Mouse (Mus musculus) neutrophil, adult 65 days (primary cell): ENCODE data around the gene Zfp607b. TPM values are rescaled to one million over a fixed set of nuclear protein-coding genes. Genes with fewer than 3 reads are reported as not detected.

Experiments
- total RNA-seq: library from RNA; stranded (reverse); gene quantifications from 2 replicates; pipeline ENCODE4 v1.2.4, GENCODE M21; 2023

The Zfp607b gene
- 0.09 and 0.20 TPM in 2 replicates for total RNA-seq

DNA sequence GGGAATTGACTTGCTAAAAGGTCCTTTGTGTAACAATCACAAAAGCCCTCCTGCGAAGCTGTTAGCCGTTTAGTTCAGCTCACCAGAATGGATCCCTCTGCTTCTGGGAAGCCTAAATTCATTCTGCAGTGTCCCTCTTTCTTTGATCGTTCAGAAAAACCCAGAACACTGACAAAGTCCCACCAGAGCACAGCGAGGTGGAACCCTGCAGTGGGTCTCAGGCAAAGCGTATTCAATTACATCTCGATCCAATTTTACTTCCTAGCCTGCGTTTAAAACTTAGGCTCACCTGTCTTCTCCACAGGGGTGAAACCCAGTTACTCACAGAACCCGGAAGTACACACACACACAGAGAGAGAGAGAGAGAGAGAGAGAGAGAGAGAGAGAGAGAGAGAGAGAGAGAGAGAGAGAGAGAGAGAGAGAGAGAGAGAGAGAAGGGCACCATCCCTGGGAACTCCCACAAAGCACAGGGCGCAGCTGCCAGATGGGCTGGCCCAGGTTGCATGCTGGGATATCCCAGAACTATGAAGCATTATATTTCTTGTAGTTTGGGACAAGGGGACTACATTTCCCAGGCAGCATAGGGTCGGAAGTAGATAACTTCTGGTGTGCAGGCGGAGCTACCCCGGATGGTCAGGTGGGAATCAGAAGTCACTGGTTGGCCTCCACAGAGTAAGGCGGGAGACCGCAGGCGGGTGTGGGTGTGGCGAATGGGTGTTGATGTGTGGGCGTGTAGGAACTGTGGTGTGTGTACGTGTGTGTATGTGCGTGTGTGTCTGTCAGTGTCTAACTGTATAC, at the start of gene Zfp607b:
Zfp607b (plus strand) TSS at position 526 of the 798 bp plus-strand sequence.

DNA sequence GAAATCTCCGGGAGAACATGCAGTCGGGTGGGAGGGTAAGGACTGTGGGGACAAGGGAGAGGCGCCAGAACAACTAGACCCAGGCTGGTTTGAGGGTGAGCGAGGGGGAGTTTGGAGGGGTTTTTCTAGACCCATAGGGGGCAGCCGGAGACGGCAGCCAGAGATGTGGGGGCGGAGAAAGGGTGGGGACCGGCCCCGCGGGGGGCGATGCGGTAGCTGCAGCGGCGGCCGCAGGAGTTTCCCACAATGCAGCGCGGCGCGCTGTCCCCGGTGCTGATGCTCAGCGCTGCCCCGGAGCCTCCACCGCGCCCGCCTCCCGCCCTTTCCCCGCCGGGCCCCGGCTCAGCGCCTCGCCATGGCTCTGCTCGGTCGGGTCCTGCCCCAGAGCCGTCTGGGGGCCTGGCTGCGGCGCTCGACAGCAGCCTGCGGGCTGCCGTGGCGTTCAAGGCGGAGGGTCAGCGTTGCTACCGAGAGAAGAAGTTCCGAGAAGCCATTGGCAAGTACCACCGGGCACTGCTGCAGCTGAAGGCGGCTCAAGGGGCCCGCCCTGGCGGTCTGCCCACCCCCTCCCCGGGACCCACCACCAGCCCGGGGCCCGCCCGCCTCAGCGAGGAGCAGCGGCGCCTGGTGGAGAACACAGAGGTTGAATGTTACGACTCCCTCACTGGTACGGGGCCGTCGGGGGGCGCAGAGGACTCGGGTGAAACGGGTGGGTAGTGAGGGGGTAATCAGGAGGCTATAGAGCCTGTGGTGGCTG, 35.3 kb upstream of the Zfp607b start, which contains the start of gene Ttc9b:
Ttc9b (plus strand) TSS at position 235 of the 757 bp plus-strand sequence.

DNA sequence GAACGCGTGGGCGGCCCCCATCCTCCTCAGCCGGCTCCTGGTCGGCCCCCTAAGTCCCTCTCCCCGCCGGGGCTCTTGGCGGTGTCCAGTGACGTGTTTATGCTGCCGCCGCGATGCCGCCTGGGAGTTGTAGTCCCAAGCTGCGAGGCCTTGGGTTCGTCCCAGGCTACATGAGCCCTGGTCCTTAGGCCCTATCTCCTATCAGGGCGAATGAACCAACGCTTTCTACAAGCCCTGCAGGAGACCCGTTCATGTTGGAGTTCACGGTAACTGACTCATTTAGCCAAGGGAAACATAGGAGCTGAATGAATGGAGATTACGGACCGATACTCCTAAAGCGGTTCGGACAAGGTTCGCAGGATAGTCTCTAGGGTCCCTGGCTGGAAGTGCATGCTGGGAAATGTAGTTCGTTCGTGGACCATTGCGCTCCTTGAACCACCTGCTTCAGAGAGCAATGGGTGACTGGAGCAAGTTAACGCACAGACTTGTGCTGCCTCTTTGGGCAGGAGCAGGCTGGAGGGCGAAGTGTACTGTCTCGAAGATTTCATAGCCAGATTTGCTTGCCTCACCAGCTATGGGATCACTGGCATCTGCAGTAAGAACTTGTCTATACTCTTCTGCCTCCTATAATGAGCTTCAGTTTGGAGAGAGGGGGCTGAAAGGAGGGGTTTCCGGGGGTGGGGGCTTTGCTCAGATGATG, 14.5 kb upstream of the Zfp607b start, which contains the start of gene Map3k10:
Map3k10 (minus strand) TSS at position 77 of the 700 bp plus-strand sequence.

DNA sequence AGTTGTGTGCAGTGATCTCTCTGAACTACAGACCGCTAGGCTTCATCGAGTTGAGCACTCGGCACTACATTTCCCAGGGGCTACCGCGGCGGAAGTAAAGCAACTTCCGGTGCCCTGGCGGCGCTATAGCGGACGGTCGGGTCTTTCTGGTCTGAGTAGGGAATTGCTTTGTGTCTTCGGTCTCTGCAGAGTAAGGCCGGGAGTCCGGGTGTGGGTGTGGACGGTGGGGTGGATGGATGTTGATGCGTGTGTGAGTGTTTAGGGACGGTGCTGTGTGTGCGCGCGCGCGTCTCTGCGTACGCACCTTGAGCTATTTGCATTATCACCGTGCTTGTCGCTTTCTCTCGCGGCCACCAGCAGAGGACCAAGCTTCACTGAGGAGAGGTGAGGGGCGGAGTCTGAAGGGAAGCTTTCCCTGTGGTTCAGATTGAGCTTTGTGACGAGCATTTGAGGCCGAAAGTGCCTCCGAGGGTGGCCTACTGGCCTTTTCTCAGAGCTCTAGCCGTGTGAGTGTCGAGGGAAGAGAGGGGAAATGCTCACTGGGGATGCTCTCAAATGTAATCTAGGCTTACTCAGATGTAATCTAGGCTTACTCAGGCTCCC, 42.2 kb downstream of the Zfp607b start, which contains the start of gene Zfp60:
Zfp60 (plus strand) TSS at position 109 of the 603 bp plus-strand sequence.

Other genes with a start within 250 kb of the Zfp607b start
- gene Sptbn4, start 241.7 kb upstream of the Zfp607b start, total RNA-seq = 0.09 TPM in 1 of 2 replicates, not detected in the other
- gene Blvrb, start 241.4 kb upstream of the Zfp607b start, total RNA-seq = 12.3 and 21.6 TPM in 2 replicates
- gene Sertad3, start 215.6 kb upstream of the Zfp607b start, total RNA-seq = 25.7 and 30.8 TPM in 2 replicates
- gene Sertad1, start 202.4 kb upstream of the Zfp607b start, total RNA-seq = 42.4 and 47.3 TPM in 2 replicates
- 0.41 and 0.88 TPM in 2 replicates for gene Prx, start 190.0 kb upstream of the Zfp607b start, total RNA-seq
- 0.35 TPM in 1 of 2 replicates, not detected in the other for gene Hipk4, start 166.1 kb upstream of the Zfp607b start, total RNA-seq
- gene Pld3, start 136.1 kb upstream of the Zfp607b start, total RNA-seq = 19.1 and 19.8 TPM in 2 replicates
- 11.5 and 13.0 TPM in 2 replicates for gene 2310022A10Rik, start 136.1 kb upstream of the Zfp607b start, total RNA-seq
- gene Akt2, start 97.8 kb upstream of the Zfp607b start, total RNA-seq = 126 and 159 TPM in 2 replicates
- gene Ttc9b, start 35.4 kb upstream of the Zfp607b start, total RNA-seq = not detected in 2 replicates
- 3.6 and 5.3 TPM in 2 replicates for gene Map3k10, start 14.7 kb upstream of the Zfp607b start, total RNA-seq
- gene Zfp60, start 42.0 kb downstream of the Zfp607b start, total RNA-seq = 1.9 and 2.9 TPM in 2 replicates
- 2.7 and 4.9 TPM in 2 replicates for gene Zfp626, start 117.9 kb downstream of the Zfp607b start, total RNA-seq
- 0.25 and 0.73 TPM in 2 replicates for gene Zfp59, start 149.3 kb downstream of the Zfp607b start, total RNA-seq
- gene Zfp607a, start 168.2 kb downstream of the Zfp607b start, total RNA-seq = 2.1 and 3.2 TPM in 2 replicates
- gene Zfp974, start 240.1 kb downstream of the Zfp607b start, total RNA-seq = 1.3 and 2.2 TPM in 2 replicates